Mouse (Mus musculus) MEL (cell line): ENCODE results near the gene Zfp106. TPM values are rescaled to one million over a fixed set of nuclear protein-coding genes. Genes with fewer than 3 reads are reported as not detected.

ENCODE experiments used
- DNase-seq: peaks from one replicate; pipeline ENCODE4 v3.0.0; 2011; ENCODE audit warnings: low read depth, low spot score
- H3K27ac ChIP-seq: 2 replicates; pipeline ENCODE4 v1.5.1; 2012; ENCODE audit warnings: low read depth, mild to moderate bottlenecking, control low read depth, low read length, moderate library complexity; ENCODE audit not compliant: control insufficient read depth
- H3K27me3 ChIP-seq, 2 experiments: fragments of 150-350 bp in 1 of 2; sonication (generic) in 1 of 2; 2 replicates each; pipeline ENCODE4 v1.6.1; 2012; ENCODE audit warnings: low read length in 2 of 2, mild to moderate bottlenecking in 2 of 2, improper control_type of control experiment in 1 of 2, moderate library complexity in 1 of 2; ENCODE audit not compliant: insufficient read depth in 2 of 2, control insufficient read depth in 1 of 2
- H3K36me3 ChIP-seq, 2 experiments: 2 replicates each; pipeline ENCODE4 v1.6.1; 2012 to 2014; ENCODE audit warnings: low read length in 2 of 2, improper control_type of control experiment in 1 of 2, inconsistent platforms in 1 of 2, mild to moderate bottlenecking in 1 of 2; ENCODE audit not compliant: insufficient read depth in 2 of 2, control insufficient read depth in 1 of 2
- H3K4me1 ChIP-seq, 2 experiments: fragments of 150-350 bp in 1 of 2; sonication (generic) in 1 of 2; 2 replicates each; pipeline ENCODE4 v1.6.1; 2012; ENCODE audit warnings: low read length in 2 of 2, improper control_type of control experiment in 1 of 2, mild to moderate bottlenecking in 1 of 2; ENCODE audit not compliant: insufficient read depth in 2 of 2, control insufficient read depth in 1 of 2
- H3K4me3 ChIP-seq, 2 experiments: fragments of 150-350 bp in 1 of 2; sonication (generic) in 1 of 2; 2 replicates each; pipeline ENCODE4 v1.5.1; 2012; ENCODE audit warnings: low read depth in 2 of 2, low read length in 2 of 2, mild to moderate bottlenecking in 2 of 2, moderate library complexity in 2 of 2, control low read depth in 1 of 2, improper control_type of control experiment in 1 of 2; ENCODE audit not compliant: control insufficient read depth in 1 of 2, insufficient read depth in 1 of 2
- H3K79me2 ChIP-seq: 2 replicates; pipeline ENCODE4 v1.6.1; 2012; ENCODE audit warnings: mild to moderate bottlenecking, low read length, moderate library complexity; ENCODE audit not compliant: control insufficient read depth, poor library complexity, insufficient read depth
- H3K9ac ChIP-seq: 2 replicates; pipeline ENCODE4 v1.6.1; 2012; ENCODE audit warnings: low read depth, mild to moderate bottlenecking, control low read depth, low read length, moderate library complexity; ENCODE audit not compliant: control insufficient read depth, poor library complexity, severe bottlenecking
- H3K9me3 ChIP-seq: fragments of 150-350 bp; sonication (generic); replicated peaks from 2 replicates; pipeline ENCODE4 v1.6.1; 2012; ENCODE audit warnings: mild to moderate bottlenecking, low read length, improper control_type of control experiment, moderate library complexity; ENCODE audit not compliant: insufficient read depth
- BHLHE40 ChIP-seq: IDR thresholded peaks from 2 replicates; pipeline ENCODE4 v1.6.1; 2012; ENCODE audit warnings: low read depth, mild to moderate bottlenecking, inconsistent platforms, low read length, improper control_type of control experiment, borderline replicate concordance
- CHD2 ChIP-seq: IDR thresholded peaks from 2 replicates; pipeline ENCODE4 v1.6.1; 2011; ENCODE audit warnings: low read length, improper control_type of control experiment
- E2F4 ChIP-seq: IDR thresholded peaks from 2 replicates; pipeline ENCODE4 v1.6.1; 2011; ENCODE audit warnings: low read depth, low read length, improper control_type of control experiment, borderline replicate concordance
- ELF1 ChIP-seq: IDR thresholded peaks from 2 replicates; pipeline ENCODE4 v1.6.1; 2014; ENCODE audit warnings: low read depth, mild to moderate bottlenecking, inconsistent platforms, low read length, improper control_type of control experiment, moderate library complexity
- GABPA ChIP-seq: IDR thresholded peaks from 2 replicates; pipeline ENCODE4 v1.6.1; 2012; ENCODE audit warnings: low read depth, mild to moderate bottlenecking, inconsistent platforms, low read length, improper control_type of control experiment, moderate library complexity
- HCFC1 ChIP-seq: IDR thresholded peaks from 2 replicates; pipeline ENCODE4 v1.6.1; 2012; ENCODE audit warnings: low read depth, mild to moderate bottlenecking, inconsistent platforms, low read length, improper control_type of control experiment, moderate library complexity
- JUND ChIP-seq: IDR thresholded peaks from 2 replicates; pipeline ENCODE4 v1.6.1; 2011; ENCODE audit warnings: low read depth, mild to moderate bottlenecking, improper control_type of control experiment, low read length
- KAT2A ChIP-seq: conservative IDR thresholded peaks from 2 replicates; pipeline ENCODE4 v1.6.1; 2012; ENCODE audit warnings: low read depth, low read length, improper control_type of control experiment, inconsistent platforms
- MAFK ChIP-seq: IDR thresholded peaks from 2 replicates; pipeline ENCODE4 v1.6.1; 2011; ENCODE audit warnings: low read depth, mild to moderate bottlenecking, low read length, improper control_type of control experiment, borderline replicate concordance
- MAZ ChIP-seq: IDR thresholded peaks from 2 replicates; pipeline ENCODE4 v1.6.1; 2012; ENCODE audit warnings: low read depth, mild to moderate bottlenecking, inconsistent platforms, low read length, improper control_type of control experiment
- MXI1 ChIP-seq: IDR thresholded peaks from 2 replicates; pipeline ENCODE4 v1.6.1; 2011; ENCODE audit warnings: mild to moderate bottlenecking, low read depth, low read length, improper control_type of control experiment
- MYC ChIP-seq: IDR thresholded peaks from 2 replicates; pipeline ENCODE4 v1.6.1; 2011; ENCODE audit warnings: low read depth, mild to moderate bottlenecking, low read length, improper control_type of control experiment, moderate library complexity
- NELFE ChIP-seq: IDR thresholded peaks from 2 replicates; pipeline ENCODE4 v1.6.1; 2011; ENCODE audit warnings: low read depth, low read length, improper control_type of control experiment
- NRF1 ChIP-seq: IDR thresholded peaks from 2 replicates; pipeline ENCODE4 v1.6.1; 2014; ENCODE audit warnings: low read depth, mild to moderate bottlenecking, inconsistent platforms, low read length, improper control_type of control experiment, moderate library complexity; ENCODE audit not compliant: poor library complexity, insufficient read depth, severe bottlenecking
- POLR2AphosphoS2 ChIP-seq: IDR thresholded peaks from 2 replicates; pipeline ENCODE4 v1.6.1; 2011; ENCODE audit warnings: low read length, improper control_type of control experiment
- RCOR1 ChIP-seq: IDR thresholded peaks from 2 replicates; pipeline ENCODE4 v1.6.1; 2012; ENCODE audit warnings: low read depth, mild to moderate bottlenecking, inconsistent platforms, low read length, improper control_type of control experiment
- TAL1 ChIP-seq: IDR thresholded peaks from 2 replicates; pipeline ENCODE4 v1.6.1; 2012; ENCODE audit warnings: mild to moderate bottlenecking, inconsistent platforms, low read length, moderate library complexity, mixed read lengths
- TCF12 ChIP-seq: IDR thresholded peaks from 2 replicates; pipeline ENCODE4 v1.6.1; 2014; ENCODE audit warnings: low read depth, mild to moderate bottlenecking, inconsistent platforms, low read length, improper control_type of control experiment, moderate library complexity
- UBTF ChIP-seq: IDR thresholded peaks from 2 replicates; pipeline ENCODE4 v1.6.1; 2012; ENCODE audit warnings: low read depth, mild to moderate bottlenecking, inconsistent platforms, low read length, improper control_type of control experiment, moderate library complexity, borderline replicate concordance; ENCODE audit not compliant: insufficient read depth
- USF2 ChIP-seq, 2 experiments: IDR thresholded peaks; 2 replicates each; pipeline ENCODE4 v1.6.1; 2011 to 2012; ENCODE audit warnings: improper control_type of control experiment in 2 of 2, low read length in 2 of 2, borderline replicate concordance in 1 of 2, inconsistent platforms in 1 of 2, low read depth in 1 of 2, mild to moderate bottlenecking in 1 of 2; ENCODE audit not compliant: insufficient read depth in 1 of 2
- ZKSCAN1 ChIP-seq: IDR thresholded peaks from 2 replicates; pipeline ENCODE4 v1.6.1; 2012; ENCODE audit warnings: low read depth, mild to moderate bottlenecking, inconsistent platforms, low read length, improper control_type of control experiment, moderate library complexity
- ZNF384 ChIP-seq: IDR thresholded peaks from 2 replicates; pipeline ENCODE4 v1.6.1; 2012; ENCODE audit warnings: low read depth, mild to moderate bottlenecking, inconsistent platforms, low read length, improper control_type of control experiment
- polyA plus RNA-seq, 2 experiments: library from polyadenylated mRNA; stranded (reverse) in 1 of 2; unstranded in 1 of 2; fragments of >175 nt in 1 of 2; fragments of >200 nt in 1 of 2; gene quantifications; 2 replicates each; pipeline versions ENCODE4 v1.2.1 to v1.2.4; 2012; ENCODE audit warnings: low replicate concordance in 2 of 2, low read depth in 1 of 2; ENCODE audit not compliant: insufficient read length in 2 of 2, insufficient read depth in 1 of 2, missing spikeins in 1 of 2
- total RNA-seq: library from RNA; depleted of rRNA; stranded (reverse); fragments of 300-350 nt; gene quantifications from 2 replicates; pipeline ENCODE4 v1.2.3, GENCODE M21; 2012

The Zfp106 gene
- total and polyA plus RNA-seq, 3 experiments, result 63.9 to 130 (median 80.6) TPM

DNA sequence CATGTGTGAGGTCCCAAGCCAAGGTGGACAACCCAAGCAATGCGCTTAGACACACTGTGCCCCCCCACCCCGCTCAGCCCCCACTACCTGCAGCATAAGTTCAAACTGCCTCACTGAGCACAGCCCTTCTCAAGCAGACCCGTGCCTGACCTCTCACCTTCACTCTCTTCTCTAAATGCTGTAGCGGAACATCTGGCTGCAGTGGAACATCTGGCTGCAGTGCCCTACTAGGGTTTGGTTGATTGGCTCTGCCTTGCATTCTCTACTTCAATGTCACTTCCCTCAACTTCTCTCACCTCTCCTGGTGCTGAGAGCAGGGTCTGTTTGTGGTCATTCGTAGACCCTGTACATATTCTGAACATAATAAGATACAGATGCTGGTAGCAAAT, 98.3 kb downstream of the Zfp106 start:
- Histone ChIP-seq H3K4me1 (0 out of 4 replicates have a peak, but pooled peaks cover 0 to 3% of the 10 kb centered on the region in 2 experiments), H3K79me2 (no peaks in the 10 kb centered on the region), H3K36me3 (peaks cover 0 to 2% of the 10 kb centered on the region in 2 experiments; a peak in 1 of 4 replicates), H3K4me3 (no peak overlapping the region), H3K27ac (no peak overlapping the region), H3K27me3 (no peaks in the 10 kb centered on the region), H3K9me3 (no peaks in the 10 kb centered on the region)
- no peak for TF ChIP-seq NELFE
- no peak for TF ChIP-seq JUND
- no peak for TF ChIP-seq ZNF384
- TF ChIP-seq USF2 (IDR thresholded peaks at IDR 0.05; ENCODE audit: borderline replicate concordance in 1 of 2, insufficient read depth in 1 of 2, low read depth in 1 of 2, low read length in 2 of 2), result no peak
- no peak for TF ChIP-seq RCOR1
- no peak for TF ChIP-seq TCF12
- TF ChIP-seq MYC, result no peak
- TF ChIP-seq HCFC1, result no peak
- TF ChIP-seq UBTF, result no peak
- TF ChIP-seq GABPA, result no peak
- TF ChIP-seq POLR2AphosphoS2, result no peak
- TF ChIP-seq, all 39 proteins: peak for 0
- no peak overlapping the region for H3K9ac ChIP-seq
- DNase-seq, result no peak

GRCm38 (mm10) chr2:120464732-120465396, 98.8 kb downstream of the Zfp106 start:
- DNase-seq, result no peak
- H3K36me3 ChIP-seq, result no peaks in the 10 kb centered on the region
- TF ChIP-seq CHD2 (no peak), UBTF (no peak), MAZ (no peak), MAFK (no peak), ZNF384 (no peak), RCOR1 (no peak), ELF1 (no peak), TAL1 (no peak), MXI1 (no peak), MYC (no peak), JUND (no peak), KAT2A (no peak), E2F4 (no peak), POLR2AphosphoS2 (no peak), NRF1 (no peak), ZKSCAN1 (no peak), BHLHE40 (no peak), HCFC1 (no peak)
- no peak overlapping the region for H3K4me3 ChIP-seq
- H3K9ac ChIP-seq, result no peak overlapping the region
- H3K27me3 ChIP-seq, result no peaks in the 10 kb centered on the region
- H3K27ac ChIP-seq, result no peak overlapping the region
- no peaks in the 10 kb centered on the region for H3K79me2 ChIP-seq
- no peaks in the 10 kb centered on the region for H3K9me3 ChIP-seq
- no peaks in the 10 kb centered on the region for H3K4me1 ChIP-seq
